Mouse (Mus musculus): ENCODE results near the gene Ube2d2b.

GRCm38 (mm10) chr5:107798290-107798689, 31.6 kb upstream of the Ube2d2b start:
- TF ChIP-seq CTCF (IDR thresholded peaks at IDR 0.05; ENCODE audit: insufficient read depth, low read length) (no peak), POLR2A (IDR thresholded peaks at IDR 0.05; ENCODE audit: borderline replicate concordance, extremely low read depth, low read depth, low read length) (no peak)
